Mouse (Mus musculus) Patski (cell line): ENCODE results near the gene Pik3ap1. TPM values are rescaled to one million over a fixed set of nuclear protein-coding genes. Genes with fewer than 3 reads are reported as not detected.

ENCODE experiments used
- ATAC-seq: fragments of 100-300 bp; one replicate; pipeline ENCODE4 v1.8.0; 2021
- CTCF ChIA-PET: fragments of 350-600 bp; sonication (Branson Sonifier 250); formaldehyde crosslinking; loops from one replicate; lab custom pipeline; 2022; ENCODE audit warnings: inconsistent platforms; lab: Charles Lee
- POLR2A ChIA-PET: fragments of 350-600 bp; sonication (Branson Sonifier 250); formaldehyde crosslinking; loops from one replicate; lab custom pipeline; 2022; ENCODE audit warnings: antibody characterized with exemption, inconsistent platforms; lab: Charles Lee
- DNase-seq: peaks from one replicate; pipeline ENCODE4 v3.0.0-alpha.2; 2011; ENCODE audit warnings: low read depth, low spot score
- H3K27me3 ChIP-seq: fragments of 371-371 bp; one replicate; pipeline ENCODE4 v1.5.1; 2021
- CTCF ChIP-seq: fragments of 100-300 bp; IDR thresholded peaks from one replicate; pipeline ENCODE4 v1.5.1; 2021
- in situ Hi-C: fragments of 300-500 bp; cut with MboI; formaldehyde crosslinking; loops from 3 replicates; pipeline ENCODE4 v1.11.1; 2018; ENCODE audit warnings: low pct_unique_long_range_greater_than_20kb, mixed read lengths
- polyA plus RNA-seq: library from polyadenylated mRNA; unstranded; gene quantifications from one replicate; pipeline ENCODE4 v1.2.3, GENCODE M21; 2021

The Pik3ap1 gene
- polyA plus RNA-seq, 1 experiment from 2014 or later = 0.19 TPM

DNA sequence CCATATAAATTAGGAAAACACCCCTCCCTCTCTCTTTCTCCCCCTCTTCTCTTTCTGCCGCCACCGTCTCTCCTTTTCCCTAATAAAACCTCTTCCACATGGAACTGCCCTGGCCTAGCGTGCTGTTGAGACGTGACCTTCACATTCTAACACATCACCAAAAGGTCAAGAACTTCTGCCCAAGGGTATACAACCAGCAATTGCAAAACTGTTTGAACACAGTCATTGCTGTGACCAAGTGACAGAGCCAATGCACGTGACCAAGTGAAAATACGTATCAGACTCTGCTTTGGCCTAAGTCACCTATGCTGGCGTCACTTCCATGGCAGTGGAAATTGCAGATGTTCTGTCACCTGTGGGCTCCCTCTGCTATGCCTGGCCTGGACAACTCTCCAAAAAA is 3.3 kb upstream of the Pik3ap1 start:
- in situ Hi-C loops = no loop called here
- no peak for DNase-seq
- CTCF ChIA-PET = interaction anchor here (1.0 kb wide), 1 partner anchor 88 kb away, joined by 3 read pairs; no protein-coding TSS in a partner anchor
- peaks cover 7% of the 10 kb centered on the region for H3K27me3 ChIP-seq
- TF ChIP-seq CTCF = no peak
- no peak for ATAC-seq
- POLR2A ChIA-PET = interaction anchor here (1.1 kb wide), 1 partner anchor 109 kb away, joined by 3 read pairs; no protein-coding TSS in a partner anchor

DNA sequence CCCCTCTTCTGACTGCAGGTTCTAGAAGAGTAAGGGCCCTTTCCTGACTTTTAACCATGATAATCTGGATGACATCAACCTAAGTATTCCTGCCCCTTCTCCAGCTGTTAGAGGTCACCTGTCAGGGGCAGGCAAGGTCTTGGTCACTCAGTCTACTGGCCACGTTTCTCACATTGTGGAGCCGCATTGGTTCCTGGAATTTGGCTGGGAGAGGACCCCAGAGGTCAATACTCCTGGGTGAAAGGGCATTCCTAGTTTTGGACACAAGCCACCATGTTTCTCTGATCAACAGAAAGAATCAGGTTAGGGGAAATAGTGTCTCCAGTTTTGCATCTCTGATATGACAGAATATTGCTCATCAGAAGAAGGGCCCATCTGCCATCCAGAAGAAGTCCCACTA is 2.4 kb upstream of the Pik3ap1 start:
- H3K27me3 ChIP-seq = peaks cover 7% of the 10 kb centered on the region
- no peak for ATAC-seq
- POLR2A ChIA-PET = no interaction called here
- TF ChIP-seq CTCF = no peak
- DNase-seq = no peak
- CTCF ChIA-PET = no interaction called here
- in situ Hi-C loops = no loop called here

DNA sequence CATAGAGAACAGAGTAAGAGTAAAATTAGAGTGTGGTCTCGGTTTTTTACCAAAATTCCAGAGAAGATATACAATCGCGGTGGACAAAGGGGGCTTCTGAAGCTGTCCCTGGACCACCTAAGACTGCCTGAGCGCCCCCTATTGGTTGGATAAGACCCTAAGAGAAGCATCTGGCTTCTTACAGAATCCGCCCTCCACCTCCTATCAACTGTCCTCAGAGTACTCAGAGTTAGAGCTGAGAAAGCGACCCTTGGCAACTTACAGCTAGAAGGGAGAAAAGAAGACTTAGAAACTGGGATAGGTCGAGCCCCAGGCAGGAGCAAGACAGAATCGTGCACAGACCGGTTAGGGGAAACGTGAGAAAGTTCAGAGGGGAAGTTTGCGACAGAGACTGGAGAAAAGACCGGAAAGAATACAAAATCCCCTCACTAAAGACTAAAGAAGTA is 473 bp downstream of the Pik3ap1 start:
- no peak for TF ChIP-seq CTCF
- ChIA-PET POLR2A (no interaction called here), CTCF (interaction anchor here (0.9 to 1.2 kb wide), 2 partner anchors 12 to 39 kb away, joined by 3 read pairs; no protein-coding TSS in a partner anchor)
- in situ Hi-C loops = no loop called here
- peaks cover 7% of the 10 kb centered on the region for H3K27me3 ChIP-seq
- DNase-seq (no peak), ATAC-seq (no peak)

DNA sequence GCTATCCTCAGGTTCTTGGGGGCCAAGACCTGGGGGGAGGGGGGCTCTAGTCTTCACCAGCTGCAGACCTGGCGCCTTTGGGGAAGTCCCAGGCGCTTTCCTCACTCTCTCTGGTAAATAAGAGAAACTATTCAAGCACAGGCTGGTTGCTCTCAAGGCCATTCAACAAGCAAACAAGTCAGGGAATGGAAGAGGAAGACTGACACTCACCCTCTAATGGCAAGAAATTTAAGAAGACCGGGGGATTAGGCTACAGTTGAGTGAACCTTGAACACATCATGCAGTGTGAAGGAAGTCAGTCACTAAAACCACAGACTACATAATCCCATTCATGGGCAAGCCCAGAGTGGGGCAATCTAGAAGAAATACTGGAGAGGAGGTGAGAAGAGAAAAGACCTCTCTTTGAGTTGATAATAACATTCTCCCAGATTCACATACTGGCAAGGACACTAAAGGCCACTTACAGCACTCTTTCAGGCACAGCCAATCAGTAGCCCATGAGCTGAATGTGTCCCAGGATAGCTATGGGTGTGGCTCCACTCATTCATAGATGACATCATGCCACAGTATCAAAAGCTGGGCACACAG is 2.4 kb downstream of the Pik3ap1 start:
- in situ Hi-C loops = no loop called here
- peaks cover 7% of the 10 kb centered on the region for H3K27me3 ChIP-seq
- DNase-seq = no peak

GRCm38 (mm10) chr19:41381581-41382239 is 3.2 kb downstream of the Pik3ap1 start:
- ChIA-PET CTCF (interaction anchor here (1.1 to 1.8 kb wide), 2 partner anchors 12 to 33 kb away, joined by 3 to 4 read pairs; no protein-coding TSS in a partner anchor), POLR2A (no interaction called here)
- in situ Hi-C loops = no loop called here

More for the DNA sequence above, 2.4 kb downstream of the Pik3ap1 start:
- POLR2A ChIA-PET = no interaction called here
- TF ChIP-seq CTCF = no peak
- ATAC-seq = peak; percentile 13
- CTCF ChIA-PET = interaction anchor here (1.1 to 1.8 kb wide), 2 partner anchors 13 to 34 kb away, joined by 3 to 4 read pairs; no protein-coding TSS in a partner anchor

GRCm38 (mm10) chr19:41379195-41379594 is 5.7 kb downstream of the Pik3ap1 start:
- no peak for DNase-seq
- ChIA-PET CTCF (no interaction called here), POLR2A (no interaction called here)
- in situ Hi-C loops = no loop called here
- TF ChIP-seq CTCF = no peak
- no peak for ATAC-seq
- H3K27me3 ChIP-seq = no peaks in the 10 kb centered on the region

More at GRCm38 (mm10) chr19:41381581-41382239, 3.2 kb downstream of the Pik3ap1 start:
- H3K27me3 ChIP-seq = peaks cover 7% of the 10 kb centered on the region
- no peak for ATAC-seq
- DNase-seq = no peak
- TF ChIP-seq CTCF = no peak

GRCm38 (mm10) chr19:41375791-41376190 is 9.1 kb downstream of the Pik3ap1 start:
- in situ Hi-C loops = no loop called here
- DNase-seq (no peak), ATAC-seq (no peak)
- ChIA-PET CTCF (no interaction called here), POLR2A (interaction anchor here (1.4 kb wide), 1 partner anchor 9 kb away, joined by 4 read pairs; no protein-coding TSS in a partner anchor)
- no peaks in the 10 kb centered on the region for H3K27me3 ChIP-seq
- no peak for TF ChIP-seq CTCF

DNA sequence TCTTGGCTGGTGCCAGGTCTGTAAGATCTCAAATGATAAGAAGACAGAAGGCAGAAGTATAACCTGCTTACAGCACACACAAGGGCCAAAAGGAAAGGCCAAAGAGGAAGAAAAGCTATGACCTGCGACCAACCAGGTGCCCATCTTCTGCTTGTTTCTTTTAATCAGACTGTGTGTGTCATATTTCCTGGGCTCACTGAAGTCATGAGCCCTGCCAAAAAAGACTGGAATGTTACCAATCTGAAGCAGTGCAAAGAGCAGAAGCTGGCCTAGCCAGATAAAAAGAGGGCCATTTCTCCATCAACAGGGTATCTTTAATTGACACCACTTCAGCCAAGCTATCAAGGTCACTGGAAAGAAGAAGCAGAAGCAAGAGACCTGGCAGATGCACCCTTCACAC is 9.8 kb downstream of the Pik3ap1 start:
- DNase-seq (no peak), ATAC-seq (no peak)
- H3K27me3 ChIP-seq = no peaks in the 10 kb centered on the region
- TF ChIP-seq CTCF = no peak
- CTCF ChIA-PET = no interaction called here
- in situ Hi-C loops = no loop called here
- POLR2A ChIA-PET = interaction anchor here (1.4 kb wide), 1 partner anchor 8 kb away, joined by 4 read pairs; no protein-coding TSS in a partner anchor

DNA sequence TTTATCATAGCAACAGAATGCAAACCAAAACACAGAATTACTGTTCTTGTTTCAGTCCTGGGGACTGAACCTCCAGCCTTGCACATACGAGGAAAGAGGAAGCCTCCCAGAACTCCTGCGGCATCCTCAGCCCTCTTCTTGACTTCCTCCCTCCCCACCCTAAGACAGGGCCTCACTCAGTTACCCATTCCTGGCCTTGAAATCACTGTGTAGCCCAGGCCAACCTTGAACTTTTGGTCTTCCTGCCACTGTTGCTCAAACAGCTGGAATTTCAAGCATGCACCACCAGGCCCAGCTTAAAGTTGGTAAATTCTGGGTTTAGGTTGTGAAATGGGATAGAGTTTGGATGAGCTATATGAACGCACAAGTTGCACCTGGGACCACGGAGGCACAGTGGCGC is 10.2 kb downstream of the Pik3ap1 start:
- CTCF ChIA-PET = no interaction called here
- in situ Hi-C loops = no loop called here
- no peak for TF ChIP-seq CTCF
- no peak for DNase-seq
- POLR2A ChIA-PET = interaction anchor here (1.4 kb wide), 1 partner anchor 8 kb away, joined by 4 read pairs; no protein-coding TSS in a partner anchor
- no peaks in the 10 kb centered on the region for H3K27me3 ChIP-seq
- ATAC-seq = no peak

DNA sequence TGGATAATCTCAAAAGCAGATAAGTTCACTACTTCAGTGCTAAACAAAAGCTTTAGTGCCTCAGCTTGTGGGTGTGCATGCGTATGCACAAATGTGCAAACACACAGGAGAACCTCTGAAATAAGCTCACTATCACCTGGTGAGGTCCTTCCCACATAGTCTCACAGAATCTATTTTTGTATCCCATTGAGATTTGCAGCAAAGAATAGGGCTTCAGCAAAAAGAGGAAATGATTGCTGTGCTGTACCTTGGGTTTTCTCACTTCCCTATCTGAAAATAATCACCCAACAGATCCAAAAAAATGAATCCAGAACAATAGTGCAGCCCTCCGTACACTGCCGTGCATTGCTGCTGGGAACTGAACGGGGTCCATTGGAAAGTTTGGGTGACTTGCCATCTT is 12.6 kb downstream of the Pik3ap1 start:
- POLR2A ChIA-PET = no interaction called here
- CTCF ChIA-PET = no interaction called here

GRCm38 (mm10) chr19:41371373-41371772 is 13.5 kb downstream of the Pik3ap1 start:
- ChIA-PET POLR2A (no interaction called here), CTCF (no interaction called here)
- DNase-seq (no peak), ATAC-seq (no peak)
- in situ Hi-C loops = no loop called here
- H3K27me3 ChIP-seq = no peaks in the 10 kb centered on the region
- no peak for TF ChIP-seq CTCF

More for the DNA sequence above, 12.6 kb downstream of the Pik3ap1 start:
- in situ Hi-C loops = no loop called here
- ATAC-seq = no peak
- no peak for TF ChIP-seq CTCF
- no peak for DNase-seq
- H3K27me3 ChIP-seq = no peaks in the 10 kb centered on the region
